Mouse (Mus musculus) liver, adult 2 months (tissue): Measurements from ENCODE around the gene Gtf3c4. TPM values are rescaled to one million over a fixed set of nuclear protein-coding genes. Genes with fewer than 3 reads are reported as not detected.
A peak's percentile ranks its signal among the peaks of the same experiment; 100 is the strongest.

Experiments
- DNase-seq: peaks from one replicate; pipeline ENCODE4 v3.0.0-alpha.2; 2011; ENCODE audit warnings: low read depth, low spot score; ENCODE audit errors: extremely low read depth
- H3K27ac ChIP-seq: fragments of 200-500 bp; replicated peaks from 2 replicates; pipeline ENCODE4 v1.5.1; 2012; ENCODE audit warnings: low read depth, mild to moderate bottlenecking, control low read depth, inconsistent platforms, low read length; ENCODE audit not compliant: insufficient read depth
- H3K27me3 ChIP-seq: fragments of 200-500 bp; 2 replicates; pipeline ENCODE4 v1.6.1; 2012; ENCODE audit warnings: mild to moderate bottlenecking, moderate library complexity, low read length, inconsistent platforms; ENCODE audit not compliant: control insufficient read depth, insufficient read depth
- H3K36me3 ChIP-seq: fragments of 200-500 bp; 2 replicates; pipeline ENCODE4 v1.6.1; 2012; ENCODE audit warnings: low read length, inconsistent platforms; ENCODE audit not compliant: control insufficient read depth, insufficient read depth
- H3K4me1 ChIP-seq: fragments of 200-500 bp; 2 replicates; pipeline ENCODE4 v1.6.1; 2011; ENCODE audit warnings: low read length; ENCODE audit not compliant: control insufficient read depth, insufficient read depth
- H3K4me3 ChIP-seq: fragments of 200-500 bp; 2 replicates; pipeline ENCODE4 v1.5.1; 2011; ENCODE audit warnings: low read depth, mild to moderate bottlenecking, control low read depth, low read length, moderate library complexity; ENCODE audit not compliant: insufficient read depth
- H3K79me2 ChIP-seq: fragments of 200-500 bp; 2 replicates; pipeline ENCODE4 v1.6.1; 2012; ENCODE audit warnings: inconsistent platforms, mild to moderate bottlenecking, low read length, moderate library complexity; ENCODE audit not compliant: control insufficient read depth, insufficient read depth
- H3K9ac ChIP-seq: fragments of 200-500 bp; 2 replicates; pipeline ENCODE4 v1.6.1; 2012; ENCODE audit warnings: low read depth, mild to moderate bottlenecking, control low read depth, inconsistent platforms, low read length
- CTCF ChIP-seq: fragments of 200-500 bp; IDR thresholded peaks from 2 replicates; pipeline ENCODE4 v1.5.1; 2011; ENCODE audit warnings: low read depth, low read length, control low read depth
- POLR2A ChIP-seq: fragments of 200-500 bp; IDR thresholded peaks from 2 replicates; pipeline ENCODE4 v1.6.1; 2011; ENCODE audit warnings: low read length, control low read depth; ENCODE audit not compliant: insufficient read depth; ENCODE audit errors: extremely low read depth
- WGBS: fragments of 180-500 bp; shearing (Covaris S2); methylation state at CpG from one replicate; pipeline ENCODE4 v1.1.7; 2018; 5-methylcytosine and 5-hydroxymethylcytosine counted together
- polyA plus RNA-seq: library from polyadenylated mRNA; depleted of rRNA; stranded (reverse); fragments of >200 nt; gene quantifications from 2 replicates; pipeline ENCODE4 v1.2.3, GENCODE M21; 2012
- total RNA-seq: library from RNA; depleted of rRNA; stranded (reverse); fragments of >200 nt; gene quantifications from 2 replicates; pipeline ENCODE4 v1.2.3, GENCODE M21; 2014

Gene Gtf3c4
- total and polyA plus RNA-seq, 2 experiments = 5.0 to 11.4 TPM

GRCm38 (mm10) chr2:28829265-28829664 is 10.9 kb downstream of the Gtf3c4 start:
- H3K27ac ChIP-seq = no peak overlapping the region
- H3K4me1 ChIP-seq = peaks cover 5% of the 10 kb centered on the region; the same call in 1 of the 2 replicates
- H3K27me3 ChIP-seq = no peaks in the 10 kb centered on the region
- 32% methylated on average over 4 of the region's 4 CpGs for WGBS
- DNase-seq = peak; percentile 53
- peaks cover 3% of the 10 kb centered on the region; the same call in 1 of the 2 replicates for H3K79me2 ChIP-seq
- no peak overlapping the region for H3K9ac ChIP-seq
- TF ChIP-seq CTCF = peak; percentile 68
- TF ChIP-seq POLR2A = no peak
- H3K36me3 ChIP-seq = peaks cover 43% of the 10 kb centered on the region; the same call in 1 of the 2 replicates
- H3K4me3 ChIP-seq = no peak overlapping the region

GRCm38 (mm10) chr2:28818866-28819265 is 21.3 kb downstream of the Gtf3c4 start:
- peaks cover 3% of the 10 kb centered on the region; the same call in 1 of the 2 replicates for H3K36me3 ChIP-seq
- H3K27ac ChIP-seq = no peak overlapping the region
- WGBS = 61% methylated on average over 4 of the region's 4 CpGs
- TF ChIP-seq CTCF (no peak), POLR2A (no peak)
- H3K4me1 ChIP-seq = no peaks in the 10 kb centered on the region
- no peak overlapping the region for H3K4me3 ChIP-seq
- no peak for DNase-seq
- H3K9ac ChIP-seq = no peak overlapping the region
- H3K79me2 ChIP-seq = no peaks in the 10 kb centered on the region
- H3K27me3 ChIP-seq = no peaks in the 10 kb centered on the region

- Histone ChIP-seq H3K27me3 (no peaks in the 10 kb centered on the region), H3K4me3 (no peak overlapping the region), H3K9ac (no peak overlapping the region), H3K36me3 (no peaks in the 10 kb centered on the region), H3K4me1 (no peaks in the 10 kb centered on the region), H3K27ac (no peak overlapping the region), H3K79me2 (no peaks in the 10 kb centered on the region)
- no peak for DNase-seq
- TF ChIP-seq POLR2A = no peak
- TF ChIP-seq CTCF = no peak
- WGBS = 83% methylated on average over 5 of the region's 5 CpGs
Observed at GRCm38 (mm10) chr2:28810260-28811013, 29.7 kb downstream of the Gtf3c4 start.

GRCm38 (mm10) chr2:28808841-28809240 is 31.3 kb downstream of the Gtf3c4 start:
- no peak for DNase-seq
- Histone ChIP-seq H3K4me1 (no peaks in the 10 kb centered on the region), H3K79me2 (no peaks in the 10 kb centered on the region), H3K27ac (no peak overlapping the region), H3K4me3 (no peak overlapping the region), H3K36me3 (no peaks in the 10 kb centered on the region), H3K27me3 (no peaks in the 10 kb centered on the region; the same call in 1 of the 2 replicates), H3K9ac (no peak overlapping the region)
- WGBS = 86% methylated on average over 6 of the region's 6 CpGs
- TF ChIP-seq CTCF (no peak), POLR2A (no peak)

- no peak for DNase-seq
- Histone ChIP-seq H3K36me3 (no peaks in the 10 kb centered on the region), H3K4me1 (no peaks in the 10 kb centered on the region; the same call in 1 of the 2 replicates), H3K4me3 (no peak overlapping the region), H3K27ac (no peak overlapping the region), H3K9ac (no peak overlapping the region), H3K79me2 (no peaks in the 10 kb centered on the region), H3K27me3 (no peaks in the 10 kb centered on the region; the same call in 1 of the 2 replicates)
- WGBS = 81% methylated on average over 7 of the region's 7 CpGs
- TF ChIP-seq POLR2A (no peak), CTCF (no peak)
Observed at GRCm38 (mm10) chr2:28803406-28803805, 36.8 kb downstream of the Gtf3c4 start.

GRCm38 (mm10) chr2:28799575-28799974 is 40.6 kb downstream of the Gtf3c4 start:
- H3K4me3 ChIP-seq = no peak overlapping the region
- WGBS = 34% methylated on average over 2 of the region's 2 CpGs
- TF ChIP-seq POLR2A (no peak), CTCF (no peak)
- H3K79me2 ChIP-seq = no peaks in the 10 kb centered on the region
- no peak for DNase-seq
- no peaks in the 10 kb centered on the region for H3K36me3 ChIP-seq
- no peaks in the 10 kb centered on the region for H3K27me3 ChIP-seq
- no peaks in the 10 kb centered on the region; the same call in 1 of the 2 replicates for H3K4me1 ChIP-seq
- H3K27ac ChIP-seq = no peak overlapping the region
- no peak overlapping the region for H3K9ac ChIP-seq
